Mouse (Mus musculus) heart, postnatal 0 days (tissue): Measurements from ENCODE around the gene Nepro. TPM values are rescaled to one million over a fixed set of nuclear protein-coding genes. Genes with fewer than 3 reads are reported as not detected.

Experiments
- ATAC-seq: fragments of 200-750 bp; cut with Nextera tagmentation; 2 replicates; pipeline ENCODE4 v1.8.0; 2017; ENCODE audit warnings: low read depth, moderate number of reproducible peaks, moderate library complexity; ENCODE audit not compliant: insufficient read depth
- DNase-seq: peaks from one replicate; pipeline ENCODE4 v3.0.0-alpha.2; 2016; ENCODE audit warnings: low spot score
- H3K27ac ChIP-seq: fragments of 300-500 bp; sonication (generic); 2 replicates; pipeline ENCODE4 v1.5.1; 2014; ENCODE audit warnings: low read depth, mild to moderate bottlenecking
- H3K27me3 ChIP-seq: fragments of 300-500 bp; sonication (generic); 2 replicates; pipeline ENCODE4 v1.6.1; 2014; ENCODE audit warnings: low read length, mixed read lengths; ENCODE audit not compliant: control insufficient read depth, insufficient read depth
- H3K36me3 ChIP-seq: fragments of 300-500 bp; sonication (generic); replicated peaks from 2 replicates; pipeline ENCODE4 v1.6.1; 2014; ENCODE audit warnings: low read length, mixed read lengths; ENCODE audit not compliant: control insufficient read depth, insufficient read depth
- H3K4me1 ChIP-seq: fragments of 300-500 bp; sonication (generic); 2 replicates; pipeline ENCODE4 v1.6.1; 2014; ENCODE audit warnings: antibody characterized with exemption; ENCODE audit not compliant: control insufficient read depth, insufficient read depth
- H3K4me2 ChIP-seq: fragments of 300-500 bp; sonication (generic); 2 replicates; pipeline ENCODE4 v1.6.1; 2014; ENCODE audit warnings: low read depth, mild to moderate bottlenecking, low read length, moderate library complexity
- H3K4me3 ChIP-seq: fragments of 300-500 bp; sonication (generic); 2 replicates; pipeline ENCODE4 v1.5.1; 2014; ENCODE audit warnings: low read depth, low read length
- H3K9ac ChIP-seq: fragments of 300-500 bp; sonication (generic); replicated peaks from 2 replicates; pipeline ENCODE4 v1.6.1; 2014; ENCODE audit warnings: low read depth, low read length, mixed read lengths
- H3K9me3 ChIP-seq: fragments of 300-500 bp; sonication (generic); replicated peaks from 2 replicates; pipeline ENCODE4 v1.6.1; 2016; ENCODE audit warnings: low read length; ENCODE audit not compliant: control insufficient read depth
- CTCF ChIP-seq: IDR thresholded peaks from 2 replicates; pipeline ENCODE4 v1.5.1; 2016; ENCODE audit warnings: antibody characterized with exemption, control low read depth, low read depth
- EP300 ChIP-seq: IDR thresholded peaks from 2 replicates; pipeline ENCODE4 v1.6.1; 2016; ENCODE audit warnings: antibody characterized with exemption, low read depth
- WGBS: fragments of 180-500 bp; shearing (Covaris S2); extraction: QIAGEN DNeasy Blood & Tissue Kit; methylation state at CpG from one replicate; pipeline ENCODE4 v1.1.7; 2014; 5-methylcytosine and 5-hydroxymethylcytosine counted together
- polyA plus RNA-seq: library from polyadenylated mRNA; unstranded; fragments of >200 nt; fragmentation: Nextera tagmentation; extraction: Ambion mirVana; gene quantifications from 2 replicates; pipeline ENCODE4 v1.2.1, GENCODE M21; 2015
- total RNA-seq: library from RNA; depleted of rRNA; stranded (reverse); fragments of >200 nt; gene quantifications from 2 replicates; pipeline ENCODE4 v1.2.3, GENCODE M21; 2014; ENCODE audit warnings: low replicate concordance

Nepro gene
- total and polyA plus RNA-seq, 2 experiments from 2014 or later = 2.3 to 3.1 TPM

- Histone ChIP-seq H3K4me3 (no peak overlapping the region), H3K4me1 (peaks cover 13% of the 10 kb centered on the region), H3K36me3 (no peaks in the 10 kb centered on the region), H3K27me3 (no peaks in the 10 kb centered on the region), H3K9ac (no peak overlapping the region), H3K9me3 (no peaks in the 10 kb centered on the region), H3K4me2 (no peak overlapping the region), H3K27ac (no peak overlapping the region)
- DNase-seq = no peak
- 79% methylated on average over 2 of the region's 2 CpGs for WGBS
- no peak for ATAC-seq
- TF ChIP-seq EP300 = no peak
Measured at GRCm38 (mm10) chr16:44690501-44690900, 33.6 kb upstream of the Nepro start.

GRCm38 (mm10) chr16:44691066-44691465, 33.0 kb upstream of the Nepro start:
- Histone ChIP-seq H3K36me3 (no peaks in the 10 kb centered on the region), H3K27me3 (no peaks in the 10 kb centered on the region), H3K27ac (no peak overlapping the region), H3K4me1 (peaks cover 17% of the 10 kb centered on the region), H3K4me3 (no peak overlapping the region), H3K4me2 (no peak overlapping the region), H3K9ac (no peak overlapping the region), H3K9me3 (no peaks in the 10 kb centered on the region)
- 77% methylated on average over 2 of the region's 2 CpGs for WGBS
- DNase-seq = no peak
- no peak for ATAC-seq
- TF ChIP-seq EP300 = no peak
- TF ChIP-seq CTCF = no peak

- no peak overlapping the region for H3K27ac ChIP-seq
- H3K4me3 ChIP-seq = 0 out of 2 replicates have a peak overlapping the region, but pooled peaks have one; percentile 6
- no peaks in the 10 kb centered on the region for H3K36me3 ChIP-seq
- ATAC-seq = no peak
- H3K27me3 ChIP-seq = no peaks in the 10 kb centered on the region
- WGBS = 25% methylated on average over 17 of the region's 17 CpGs
- no peak overlapping the region for H3K9ac ChIP-seq
- peak overlapping the region; percentile 44 for H3K4me2 ChIP-seq
- no peak for TF ChIP-seq CTCF
- no peak for TF ChIP-seq EP300
- no peaks in the 10 kb centered on the region for H3K9me3 ChIP-seq
- peak; percentile 36 for DNase-seq
- H3K4me1 ChIP-seq = peaks cover 17% of the 10 kb centered on the region
Measured at GRCm38 (mm10) chr16:44691561-44692141, 32.5 kb upstream of the Nepro start.

GRCm38 (mm10) chr16:44692541-44692940, 31.6 kb upstream of the Nepro start:
- H3K9ac ChIP-seq = no peak overlapping the region
- H3K4me1 ChIP-seq = peaks cover 12% of the 10 kb centered on the region
- H3K27ac ChIP-seq = no peak overlapping the region
- TF ChIP-seq CTCF = no peak
- TF ChIP-seq EP300 = no peak
- ATAC-seq (no peak), DNase-seq (no peak)
- no peaks in the 10 kb centered on the region for H3K27me3 ChIP-seq
- H3K9me3 ChIP-seq = no peaks in the 10 kb centered on the region
- WGBS = 84% methylated on average over 1 of the region's 1 CpGs
- H3K36me3 ChIP-seq = no peaks in the 10 kb centered on the region
- no peak overlapping the region for H3K4me2 ChIP-seq
- H3K4me3 ChIP-seq = no peak overlapping the region

- H3K27ac ChIP-seq = no peak overlapping the region
- DNase-seq = no peak
- no peak overlapping the region for H3K9ac ChIP-seq
- H3K27me3 ChIP-seq = no peaks in the 10 kb centered on the region
- 61% methylated on average over 6 of the region's 6 CpGs for WGBS
- TF ChIP-seq CTCF (no peak), EP300 (no peak)
- no peaks in the 10 kb centered on the region for H3K9me3 ChIP-seq
- no peak overlapping the region for H3K4me2 ChIP-seq
- H3K36me3 ChIP-seq = no peaks in the 10 kb centered on the region
- ATAC-seq = no peak
- no peak overlapping the region for H3K4me3 ChIP-seq
- peaks cover 10% of the 10 kb centered on the region for H3K4me1 ChIP-seq
Measured at GRCm38 (mm10) chr16:44693695-44694094, 30.4 kb upstream of the Nepro start.
